Mouse (Mus musculus) thymus, postnatal 4 days (tissue): ENCODE data around the gene Egfem1.

ENCODE experiments used
- DNase-seq: peaks from one replicate; pipeline ENCODE4 v3.0.0; 2021

Egfem1 gene

GRCm38 (mm10) chr3:29081952-29082295 lies at the start of gene Egfem1:
Egfem1 (plus strand) TSS chr3:29082023.
- no peak for DNase-seq

- DNase-seq, result no peak
Observed at GRCm38 (mm10) chr3:29033107-29033506, 48.7 kb upstream of the Egfem1 start.

- DNase-seq, result no peak
Observed at GRCm38 (mm10) chr3:29036146-29036545, 45.7 kb upstream of the Egfem1 start.

- DNase-seq, result no peak
Observed at GRCm38 (mm10) chr3:29036620-29037019, 45.2 kb upstream of the Egfem1 start.

GRCm38 (mm10) chr3:29040064-29040463 lies 41.8 kb upstream of the Egfem1 start:
- DNase-seq, result no peak

- DNase-seq, result no peak
Observed at GRCm38 (mm10) chr3:29046281-29046680, 35.5 kb upstream of the Egfem1 start.

GRCm38 (mm10) chr3:29047273-29047932 lies 34.4 kb upstream of the Egfem1 start:
- no peak for DNase-seq

- DNase-seq, result no peak
Observed at GRCm38 (mm10) chr3:29063156-29063555, 18.7 kb upstream of the Egfem1 start.

GRCm38 (mm10) chr3:29068428-29069098 lies 13.3 kb upstream of the Egfem1 start:
- DNase-seq, result no peak

GRCm38 (mm10) chr3:29071315-29071714 lies 10.5 kb upstream of the Egfem1 start:
- no peak for DNase-seq

- no peak for DNase-seq
Observed at GRCm38 (mm10) chr3:29081517-29081916, 306 bp upstream of the Egfem1 start.

- peak; percentile 8 for DNase-seq
Observed at GRCm38 (mm10) chr3:29082296-29082995, 623 bp downstream of the Egfem1 start.

- no peak for DNase-seq
Observed at GRCm38 (mm10) chr3:29082996-29083350, 1.1 kb downstream of the Egfem1 start.

- DNase-seq, result no peak
Observed at GRCm38 (mm10) chr3:29098467-29098866, 16.6 kb downstream of the Egfem1 start.

GRCm38 (mm10) chr3:29106016-29106723 lies 24.3 kb downstream of the Egfem1 start:
- DNase-seq, result no peak

- DNase-seq, result no peak
Observed at GRCm38 (mm10) chr3:29107134-29107533, 25.3 kb downstream of the Egfem1 start.

- DNase-seq, result no peak
Observed at GRCm38 (mm10) chr3:29110321-29110720, 28.5 kb downstream of the Egfem1 start.

GRCm38 (mm10) chr3:29114517-29114916 lies 32.7 kb downstream of the Egfem1 start:
- DNase-seq, result no peak

- DNase-seq, result no peak
Observed at GRCm38 (mm10) chr3:29117379-29117778, 35.6 kb downstream of the Egfem1 start.

GRCm38 (mm10) chr3:29122556-29122955 lies 40.7 kb downstream of the Egfem1 start:
- DNase-seq, result no peak

GRCm38 (mm10) chr3:29132054-29132931 lies 50.5 kb downstream of the Egfem1 start:
- DNase-seq, result no peak

- DNase-seq, result no peak
Observed at GRCm38 (mm10) chr3:29134509-29134908, 52.7 kb downstream of the Egfem1 start.
